Mouse (Mus musculus) kidney, adult 10 weeks (tissue): ENCODE measurements around the gene Rad1. TPM values are rescaled to one million over a fixed set of nuclear protein-coding genes. Genes with fewer than 3 reads are reported as not detected.

Source experiments
- polyA plus RNA-seq: library from polyadenylated mRNA; stranded (reverse); fragments of 350-450 nt; fragmentation: Illumina TruSeq; extraction: RNeasy Lipid Tissue Mini Kit (QIAGEN cat#74804); gene quantifications from one replicate; pipeline ENCODE4 v1.2.3, GENCODE M21; 2014; ENCODE audit warnings: low read depth, low replicate concordance

The Rad1 gene
- polyA plus RNA-seq = 28.3 TPM

GRCm38 (mm10) chr15:10485484-10486364 lies at the start of gene Rad1, which contains the start of gene Brix1:
Gene Rad1 (plus strand): TSS chr15:10486018.
Gene Brix1 (minus strand): TSS chr15:10485947.

GRCm38 (mm10) chr15:10470151-10470831 lies 15.5 kb upstream of the Rad1 start, which contains the start of gene Dnajc21:
Gene Dnajc21 (minus strand): TSS chr15:10470516.

Other genes with a start within 250 kb of the Rad1 start
- gene Gm21973, start 160.6 kb upstream of the Rad1 start, polyA plus RNA-seq = not detected
- 124 TPM for gene Agxt2, start 127.5 kb upstream of the Rad1 start, polyA plus RNA-seq
- 113 TPM for gene Dnajc21, start 15.5 kb upstream of the Rad1 start, polyA plus RNA-seq
- gene Brix1, start 71 bp upstream of the Rad1 start, polyA plus RNA-seq = 131 TPM
- gene Ttc23l, start 72.7 kb downstream of the Rad1 start, polyA plus RNA-seq = not detected
- gene Rai14, start 228.6 kb downstream of the Rad1 start, polyA plus RNA-seq = 22.1 TPM